Mouse (Mus musculus) large intestine, adult 2 months (tissue): ENCODE results near the gene Ctsl. TPM values are rescaled to one million over a fixed set of nuclear protein-coding genes. Genes with fewer than 3 reads are reported as not detected.
A peak's percentile ranks its signal among the peaks of the same experiment; 100 is the strongest.

Experiments
- DNase-seq: peaks from one replicate; pipeline ENCODE4 v3.0.0-alpha.2; 2012; ENCODE audit warnings: low read depth, low spot score
- WGBS: fragments of 180-500 bp; shearing (Covaris S2); methylation state at CpG from one replicate; pipeline ENCODE4 v1.1.7; 2018; 5-methylcytosine and 5-hydroxymethylcytosine counted together
- polyA plus RNA-seq: library from polyadenylated mRNA; depleted of rRNA; stranded (reverse); fragments of >200 nt; gene quantifications from 2 replicates; pipeline ENCODE4 v1.2.3, GENCODE M21; 2012

Gene Ctsl
- polyA plus RNA-seq, 1 experiment = 44.4 TPM

GRCm38 (mm10) chr13:64376472-64376871 is 5.8 kb upstream of the Ctsl start:
- DNase-seq = no peak
- WGBS = 94% methylated on average over 2 of the region's 2 CpGs

GRCm38 (mm10) chr13:64375160-64375559 is 4.5 kb upstream of the Ctsl start:
- no peak for DNase-seq
- 57% methylated on average over 7 of the region's 7 CpGs for WGBS

- DNase-seq = no peak
- WGBS = 0% methylated on average over 1 of the region's 1 CpGs
Measured at GRCm38 (mm10) chr13:64373695-64374094, 3.0 kb upstream of the Ctsl start.

GRCm38 (mm10) chr13:64369805-64370172 is 901 bp downstream of the Ctsl start:
- no peak for DNase-seq
- under 1% methylated on average over 29 of the region's 29 CpGs for WGBS

GRCm38 (mm10) chr13:64368596-64368995 is 2.1 kb downstream of the Ctsl start:
- DNase-seq = no peak
- 91% methylated on average over 1 of the region's 1 CpGs for WGBS

GRCm38 (mm10) chr13:64367615-64368014 is 3.1 kb downstream of the Ctsl start:
- 92% methylated on average over 5 of the region's 5 CpGs for WGBS
- no peak for DNase-seq

- DNase-seq = no peak
Measured at GRCm38 (mm10) chr13:64365326-64365725, 5.4 kb downstream of the Ctsl start.

- WGBS = 56% methylated on average over 2 of the region's 2 CpGs
Measured at GRCm38 (mm10) chr13:64364258-64364657, 6.4 kb downstream of the Ctsl start.

GRCm38 (mm10) chr13:64362139-64362538 is 8.6 kb downstream of the Ctsl start:
- WGBS = 90% methylated on average over 6 of the region's 6 CpGs
- DNase-seq = no peak

More at GRCm38 (mm10) chr13:64364258-64364657, 6.4 kb downstream of the Ctsl start:
- no peak for DNase-seq

- DNase-seq = no peak
- WGBS = 97% methylated on average over 3 of the region's 3 CpGs
Measured at GRCm38 (mm10) chr13:64361020-64361419, 9.7 kb downstream of the Ctsl start.

GRCm38 (mm10) chr13:64359702-64360101 is 11.0 kb downstream of the Ctsl start:
- WGBS = 91% methylated on average over 3 of the region's 3 CpGs

GRCm38 (mm10) chr13:64358476-64358875 is 12.2 kb downstream of the Ctsl start:
- DNase-seq = no peak
- WGBS = 85% methylated on average over 1 of the region's 1 CpGs

More at GRCm38 (mm10) chr13:64359702-64360101, 11.0 kb downstream of the Ctsl start:
- DNase-seq = no peak

GRCm38 (mm10) chr13:64357389-64357788 is 13.3 kb downstream of the Ctsl start:
- 77% methylated on average over 5 of the region's 5 CpGs for WGBS
- DNase-seq = no peak

- 31% methylated on average over 2 of the region's 2 CpGs for WGBS
- DNase-seq = peak; percentile 63
Measured at GRCm38 (mm10) chr13:64349474-64349873, 21.2 kb downstream of the Ctsl start.

GRCm38 (mm10) chr13:64344082-64344501 is 26.6 kb downstream of the Ctsl start:
- no peak for DNase-seq
- 2% methylated on average over 9 of the region's 9 CpGs for WGBS

- DNase-seq = no peak
- WGBS = 13% methylated on average over 10 of the region's 10 CpGs
Measured at GRCm38 (mm10) chr13:64343598-64343997, 27.1 kb downstream of the Ctsl start.

GRCm38 (mm10) chr13:64335546-64336132 is 35.1 kb downstream of the Ctsl start:
- DNase-seq = no peak
- 31% methylated on average over 4 of the region's 4 CpGs for WGBS

- 48% methylated on average over 3 of the region's 3 CpGs for WGBS
- no peak for DNase-seq
Measured at GRCm38 (mm10) chr13:64333102-64333501, 37.6 kb downstream of the Ctsl start.

- WGBS = 54% methylated on average over 6 of the region's 6 CpGs
- no peak for DNase-seq
Measured at GRCm38 (mm10) chr13:64332321-64332720, 38.4 kb downstream of the Ctsl start.

GRCm38 (mm10) chr13:64322561-64323281 is 48.0 kb downstream of the Ctsl start:
- no peak for DNase-seq
- 77% methylated on average over 8 of the region's 8 CpGs for WGBS

GRCm38 (mm10) chr13:64320334-64320733 is 50.4 kb downstream of the Ctsl start:
- no peak for DNase-seq
- 62% methylated on average over 8 of the region's 8 CpGs for WGBS
